Mouse (Mus musculus) urinary bladder, adult 2 months (tissue): ENCODE data around the gene Timm50. TPM values are rescaled to one million over a fixed set of nuclear protein-coding genes. Genes with fewer than 3 reads are reported as not detected.
A peak's percentile ranks its signal among the peaks of the same experiment; 100 is the strongest.

ENCODE experiments used
- DNase-seq: peaks from one replicate; pipeline ENCODE4 v3.0.0; 2022; ENCODE audit warnings: low spot score
- polyA plus RNA-seq: library from polyadenylated mRNA; depleted of rRNA; stranded (reverse); fragments of >200 nt; gene quantifications from 2 replicates; pipeline ENCODE4 v1.2.3, GENCODE M21; 2012; rRNA removed

The Timm50 gene
- polyA plus RNA-seq, 1 experiment: 41.8 TPM

DNA sequence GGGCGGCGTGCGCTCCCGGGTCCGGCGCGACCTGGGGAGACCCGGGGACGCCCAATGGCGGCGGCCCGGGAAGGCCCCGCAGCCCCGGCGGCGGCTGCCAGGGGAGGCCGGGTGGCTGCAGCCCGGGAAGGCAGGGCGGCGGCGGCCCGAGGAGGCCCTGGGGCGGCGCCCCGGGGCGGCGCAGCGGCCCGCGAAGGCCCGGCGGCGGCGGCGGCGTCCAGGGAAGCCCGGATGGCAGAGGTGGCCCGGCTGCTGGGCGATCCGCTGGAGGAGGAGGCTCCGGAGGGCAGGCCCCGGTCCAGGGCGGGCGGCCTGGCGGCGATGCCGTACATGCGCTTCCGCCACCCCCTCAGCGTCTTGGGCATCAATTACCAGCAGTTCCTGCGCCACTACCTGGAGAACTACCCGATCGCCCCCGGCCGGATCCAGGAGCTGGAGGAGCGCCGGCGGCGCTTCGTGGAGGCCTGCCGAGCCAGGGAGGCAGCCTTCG, 43.8 kb downstream of the Timm50 start:
- DNase-seq: peak; percentile 67

DNA sequence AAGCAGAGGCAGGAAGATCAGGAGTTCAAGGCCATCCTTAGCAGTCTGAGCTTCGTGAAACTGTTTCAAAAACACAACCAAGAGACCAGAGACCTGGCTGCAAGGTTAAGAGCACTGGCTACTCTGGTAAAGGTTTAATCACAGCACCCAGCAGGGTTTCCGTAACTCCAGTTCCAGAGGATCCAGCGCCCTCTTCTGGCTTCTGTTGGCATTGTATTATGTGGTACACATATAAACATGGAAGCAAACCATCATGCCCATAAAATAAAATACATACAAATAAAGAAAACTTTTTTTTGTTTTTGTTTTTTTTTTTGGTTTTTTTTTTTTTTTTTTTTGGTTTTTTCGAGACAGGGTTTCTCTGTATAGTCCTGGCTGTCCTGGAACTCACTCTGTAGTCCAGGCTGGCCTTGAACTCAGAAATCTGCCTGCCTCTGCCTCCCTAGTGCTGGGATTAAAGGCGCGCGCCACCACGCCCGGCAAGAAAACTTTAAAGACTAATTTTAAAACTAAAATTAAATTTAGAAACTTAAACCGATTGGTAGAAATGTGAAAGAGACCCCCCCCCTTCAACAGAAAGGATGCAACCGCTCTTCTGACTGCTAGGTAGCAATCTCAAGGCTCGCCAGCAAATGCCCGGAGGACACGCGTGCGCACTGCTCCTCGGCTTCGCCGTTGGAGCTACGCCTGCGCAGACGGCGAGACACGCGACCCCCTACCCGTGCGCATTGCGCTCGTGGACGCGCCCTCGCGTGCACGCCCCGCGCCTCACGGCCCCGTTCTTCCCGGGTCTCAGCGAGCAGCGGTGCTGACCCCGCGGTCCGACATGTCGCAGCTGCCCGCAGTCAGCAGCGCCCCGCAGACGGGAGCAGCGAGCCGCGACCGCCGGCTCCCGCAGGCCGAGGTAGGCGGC, 44.5 kb downstream of the Timm50 start, which contains the start of gene Eid2:
Eid2 (plus strand) TSS at position 753 of the 913 bp plus-strand sequence.
- peak; percentile 63 for DNase-seq

DNA sequence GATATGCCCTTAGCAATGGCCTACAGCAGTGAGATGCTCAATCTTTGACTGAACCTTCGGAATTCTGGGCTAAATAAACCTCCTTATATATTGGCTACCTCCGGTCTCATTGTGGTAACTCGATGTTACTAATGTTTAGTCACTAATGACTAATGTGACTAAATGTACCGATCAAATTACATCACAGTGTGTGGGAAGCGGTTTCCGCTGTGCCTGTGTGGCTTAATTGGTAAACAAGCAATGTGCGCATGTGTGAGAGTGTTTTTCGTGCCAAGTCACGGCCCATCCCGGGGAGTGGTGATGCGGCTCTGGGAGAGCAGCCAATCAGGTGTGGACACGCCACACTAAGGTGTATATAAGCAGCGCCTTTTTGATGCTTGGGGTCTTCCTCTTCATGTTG, 46.5 kb downstream of the Timm50 start:
- DNase-seq: no peak

- peak; percentile 34 for DNase-seq
Measured at GRCm38 (mm10) chr7:28263786-28264185, 48.1 kb downstream of the Timm50 start.

- DNase-seq: no peak
Measured at GRCm38 (mm10) chr7:28262861-28263260, 49.0 kb downstream of the Timm50 start.

Other genes starting within 250 kb of the Timm50 start
- 1.3 TPM in 2 replicates for gene Fcgbp, start 240.8 kb downstream of the Timm50 start, polyA plus RNA-seq
- 0.01 TPM in 1 of 2 replicates, not detected in the other for gene 9530053A07Rik, start 182.6 kb downstream of the Timm50 start, polyA plus RNA-seq
- gene Fbl, start 142.4 kb downstream of the Timm50 start, polyA plus RNA-seq: 88.9 and 108 TPM in 2 replicates
- gene Dyrk1b, start 132.6 kb downstream of the Timm50 start, polyA plus RNA-seq: 11.7 and 17.6 TPM in 2 replicates
- gene Eid2, start 44.2 kb downstream of the Timm50 start, polyA plus RNA-seq: 14.8 and 15.6 TPM in 2 replicates
- gene Eid2b, start 34.3 kb downstream of the Timm50 start, polyA plus RNA-seq: 9.4 and 10.1 TPM in 2 replicates
- gene Selenov, start 20.9 kb downstream of the Timm50 start, polyA plus RNA-seq: 0.19 TPM in 1 of 2 replicates, not detected in the other
- not detected in 2 replicates for gene Dll3, start 9.8 kb downstream of the Timm50 start, polyA plus RNA-seq
- 60.7 and 72.5 TPM in 2 replicates for gene Supt5, start 26.7 kb upstream of the Timm50 start, polyA plus RNA-seq
- gene Rps16, start 38.6 kb upstream of the Timm50 start, polyA plus RNA-seq: 1,939 and 2,023 TPM in 2 replicates
- 11.7 and 23.9 TPM in 2 replicates for gene Plekhg2, start 60.5 kb upstream of the Timm50 start, polyA plus RNA-seq
- 33.5 and 34.1 TPM in 2 replicates for gene Zfp36, start 68.2 kb upstream of the Timm50 start, polyA plus RNA-seq
- gene Med29, start 80.6 kb upstream of the Timm50 start, polyA plus RNA-seq: 25.6 and 30.8 TPM in 2 replicates
- 108 and 130 TPM in 2 replicates for gene Paf1, start 80.9 kb upstream of the Timm50 start, polyA plus RNA-seq
- gene Gmfg, start 125.4 kb upstream of the Timm50 start, polyA plus RNA-seq: 18.6 and 20.7 TPM in 2 replicates
- gene Lrfn1, start 139.9 kb upstream of the Timm50 start, polyA plus RNA-seq: 3.9 and 4.3 TPM in 2 replicates
- not detected in 2 replicates for gene Ifnl2, start 198.4 kb upstream of the Timm50 start, polyA plus RNA-seq
- gene Ifnl3, start 210.8 kb upstream of the Timm50 start, polyA plus RNA-seq: not detected in 2 replicates
- 0.27 TPM in 1 of 2 replicates, not detected in the other for gene Sycn, start 228.8 kb upstream of the Timm50 start, polyA plus RNA-seq
- 0.67 and 1.1 TPM in 2 replicates for gene Nccrp1, start 235.2 kb upstream of the Timm50 start, polyA plus RNA-seq